19 mouse cellular contexts compared by ENCODE assay signal in genomic region chr6:122635315-122635714, GRCm38 (mm10). TPM values are rescaled to one million over a fixed set of nuclear protein-coding genes. Genes with fewer than 3 reads are reported as not detected.
DNase-seq lines count a peak whose midpoint lies in the region; ATAC-seq and TF ChIP-seq lines count a peak whose summit lies in the region.
"Had no signal": no experiment of that assay in that cellular context is flagged by ENCODE, and none has a peak within 500 bp of the region (broad histone marks: within the 10 kb centered on the region; RNA-seq: fewer than 3 reads in every experiment).

No protein-coding gene starts in this region.

- peak; percentile 93 for TF ChIP-seq EP300 in CH12.LX (IDR thresholded peaks at IDR 0.05; ENCODE audit: low read length)

- no peak for TF ChIP-seq POLR2A in CH12.LX (IDR thresholded peaks at IDR 0.05; ENCODE audit: low read depth, low read length)

- dilution Hi-C loops in CH12.LX (cut with MboI; ENCODE audit: extremely low pct_ligation_motif_present, extremely low pct_unique_long_range_greater_than_20kb, low sequenced_read_pairs), result no loop called here

- TF ChIP-seq CTCF in CH12.LX (conservative IDR thresholded peaks at IDR 0.05 in 1 of 2, IDR thresholded peaks at IDR 0.05 in 1 of 2; ENCODE audit: low read depth in 2 of 2, low read length in 2 of 2), result no peak
- no peak for TF ChIP-seq CTCF in intestine, postnatal 0 days (IDR thresholded peaks at IDR 0.05; ENCODE audit: low read depth)

- WGBS in intestine, postnatal 0 days, result 79% methylated on average over 7 of the region's 7 CpGs

- no peaks in the 10 kb centered on the region for H3K27me3 ChIP-seq in CH12.LX (replicated peaks)
- no peaks in the 10 kb centered on the region for H3K27me3 ChIP-seq in intestine, postnatal 0 days (replicated peaks; ENCODE audit: control insufficient read depth, insufficient read depth, low read length)
- H3K27me3 ChIP-seq: intestine, embryonic 15.5 days; midbrain, embryonic 15.5 days; neural tube, embryonic 15.5 days had no signal

- no peaks in the 10 kb centered on the region for H3K9me3 ChIP-seq in CH12.LX (replicated peaks; ENCODE audit: low read length)
- no peaks in the 10 kb centered on the region for H3K9me3 ChIP-seq in intestine, postnatal 0 days (ENCODE audit: control insufficient read depth)
- H3K9me3 ChIP-seq: G1E; intestine, embryonic 15.5 days; midbrain, embryonic 15.5 days; neural tube, embryonic 15.5 days had no signal

- H3K36me3 ChIP-seq in CH12.LX (replicated peaks in 1 of 2; ENCODE audit: control insufficient read depth in 1 of 2, insufficient read depth in 1 of 2, low read length in 1 of 2), result no peaks in the 10 kb centered on the region
- H3K36me3 ChIP-seq in intestine, postnatal 0 days (ENCODE audit: control insufficient read depth, insufficient read depth), result no peaks in the 10 kb centered on the region
- H3K36me3 ChIP-seq: G1E; intestine, embryonic 15.5 days; midbrain, embryonic 15.5 days; neural tube, embryonic 15.5 days had no signal

- H3K4me1 ChIP-seq in CH12.LX (ENCODE audit: control insufficient read depth in 1 of 2, insufficient read depth in 2 of 2), result peaks cover 4 to 37% of the 10 kb centered on the region in 2 experiments; a peak in 3 of 4 replicates
- no peaks in the 10 kb centered on the region for H3K4me1 ChIP-seq in intestine, postnatal 0 days (replicated peaks; ENCODE audit: control insufficient read depth, insufficient read depth, low read length)
- H3K4me1 ChIP-seq: intestine, embryonic 15.5 days; midbrain, embryonic 15.5 days; neural tube, embryonic 15.5 days had no signal

- H3K4me2 ChIP-seq in CH12.LX (ENCODE audit: insufficient read depth, low read depth, poor library complexity, severe bottlenecking), result peak overlapping the region; percentile 3; the same call in 1 of the 2 replicates
- H3K4me2 ChIP-seq in intestine, postnatal 0 days (replicated peaks; ENCODE audit: low read depth), result no peak overlapping the region
- H3K4me2 ChIP-seq: intestine, embryonic 15.5 days; lung, embryonic 14.5 days; midbrain, embryonic 15.5 days; neural tube, embryonic 15.5 days had no signal

- H3K9ac ChIP-seq in CH12.LX (ENCODE audit: insufficient read depth, low read depth), result no peak overlapping the region
- H3K9ac ChIP-seq in intestine, postnatal 0 days (ENCODE audit: low read depth, low read length), result no peak overlapping the region
- H3K9ac ChIP-seq: intestine, embryonic 15.5 days; lung, embryonic 14.5 days; midbrain, embryonic 15.5 days; neural tube, embryonic 15.5 days had no signal

- no peak overlapping the region for H3K4me3 ChIP-seq in CH12.LX (replicated peaks in 1 of 3; ENCODE audit: low read depth in 2 of 3, low read length in 2 of 3, poor library complexity in 1 of 3)
- no peak overlapping the region for H3K4me3 ChIP-seq in intestine, postnatal 0 days (ENCODE audit: low read depth, low read length)
- H3K4me3 ChIP-seq: intestine, embryonic 15.5 days; midbrain, embryonic 15.5 days; neural tube, embryonic 15.5 days had no signal

- peak; percentile 86 for ATAC-seq in common myeloid progenitor, adult 5-6 weeks (replicated peaks; ENCODE audit: low read depth, poor library complexity, severe bottlenecking)
- peak; percentile 95 for ATAC-seq in megakaryocyte, adult 5-6 weeks (ENCODE audit: poor library complexity, severe bottlenecking)
- ATAC-seq in intestine, postnatal 0 days, result no peak
- no peak for ATAC-seq in frontal cortex, adult (ENCODE audit: low TSS enrichment)
- ATAC-seq: intestine, embryonic 15.5 days; midbrain, embryonic 15.5 days had no signal

- H3K79me2 ChIP-seq in CH12.LX (replicated peaks; ENCODE audit: control insufficient read depth, extremely low read depth, insufficient read depth, poor library complexity, severe bottlenecking), result no peaks in the 10 kb centered on the region

- DNase-seq in kidney, adult 9 months, result peak; percentile 35
- DNase-seq in kidney, postnatal 4 days, result no peak
- peak; percentile 87 for DNase-seq in CH12.LX (ENCODE audit: extremely low read depth)
- DNase-seq in natural killer cell, adult 2 months (ENCODE audit: low spot score in 2 of 2), result no peak
- DNase-seq: cerebellum, adult 11-12 months; heart, postnatal 4 days; lung, embryonic 14.5 days had no signal

- in situ Hi-C loops in CH12.LX (cut with MboI; ENCODE audit: low pct_ligation_motif_present, low pct_unique_long_range_greater_than_20kb, low sequenced_read_pairs), result no loop called here

- 0 out of 2 replicates have a peak overlapping the region, but pooled peaks have one; percentile 11 for H3K27ac ChIP-seq in CH12.LX (ENCODE audit: insufficient read depth, low read depth)
- no peak overlapping the region for H3K27ac ChIP-seq in intestine, postnatal 0 days (ENCODE audit: low read depth, low read length)
- H3K27ac ChIP-seq: intestine, embryonic 15.5 days; midbrain, embryonic 15.5 days; neural tube, embryonic 15.5 days had no signal

- no peak for TF ChIP-seq RAD21 in CH12.LX (IDR thresholded peaks at IDR 0.05; ENCODE audit: low read depth, low read length)

TF ChIP-seq in CH12.LX, 34 proteins besides CTCF, POLR2A, EP300 and RAD21:
- peak; percentile 89 for TF ChIP-seq JUND (conservative IDR thresholded peaks at IDR 0.05; ENCODE audit: low read depth, low read length)
- peak; percentile 88 for TF ChIP-seq JUN (IDR thresholded peaks at IDR 0.05; ENCODE audit: insufficient read depth, low read depth, low read length)
- TF ChIP-seq TCF12 (IDR thresholded peaks at IDR 0.05; ENCODE audit: low read depth, low read length), result peak; percentile 74
- peak; percentile 44; the same call in 1 of the 2 replicates for TF ChIP-seq RCOR1 (conservative IDR thresholded peaks at IDR 0.05; ENCODE audit: low read depth, low read length)
- TF ChIP-seq NRF1 (IDR thresholded peaks at IDR 0.05; ENCODE audit: low read depth, low read length), result no peak
- TF ChIP-seq ZC3H11A (IDR thresholded peaks at IDR 0.05; ENCODE audit: low read depth, low read length), result no peak
- TF ChIP-seq USF1 (IDR thresholded peaks at IDR 0.05; ENCODE audit: low read depth, low read length), result peak; percentile 56
- TF ChIP-seq MEF2A (IDR thresholded peaks at IDR 0.05; ENCODE audit: borderline replicate concordance, low read depth, low read length), result peak; percentile 81
- peak; percentile 86 for TF ChIP-seq BHLHE40 (IDR thresholded peaks at IDR 0.05; ENCODE audit: low read depth, low read length)
- no peak for TF ChIP-seq MAZ (IDR thresholded peaks at IDR 0.05; ENCODE audit: low read depth, low read length)
- TF ChIP-seq MAFK (IDR thresholded peaks at IDR 0.05; ENCODE audit: insufficient replicate concordance, low read length), result peak; percentile 46; the same call in 1 of the 2 replicates
- TF ChIP-seq ETS1 (conservative IDR thresholded peaks at IDR 0.05; ENCODE audit: low read depth, low read length), result peak; percentile 79
- TF ChIP-seq MXI1 (IDR thresholded peaks at IDR 0.05; ENCODE audit: low read depth, low read length), result no peak
- no peak for TF ChIP-seq CHD1 (IDR thresholded peaks at IDR 0.05; ENCODE audit: low read depth, low read length)
- peak; percentile 27; the same call in 1 of the 2 replicates for TF ChIP-seq MYC (IDR thresholded peaks at IDR 0.05; ENCODE audit: low read depth, low read length)
- TF ChIP-seq IRF4 (IDR thresholded peaks at IDR 0.05; ENCODE audit: low read depth, low read length), result peak; percentile 98

RNA-seq across cellular contexts. Expression of gene Dppa3, which starts 9.1 kb away (rescaled TPM):
- total RNA-seq in CH12.LX (2012; rRNA removed) (not detected in 2 replicates), CH12.LX (2014; rRNA removed) (not detected in 2 replicates)
- polyA plus RNA-seq in CH12.LX (2012; ENCODE audit: insufficient read length, low read depth), result not detected in 2 replicates
- not detected in 2 replicates for total RNA-seq in common myeloid progenitor, adult 5-6 weeks (2017)
- not detected in 2 replicates for total RNA-seq in megakaryocyte, adult 5-6 weeks (2015)
- total RNA-seq in megakaryocyte, adult 5-6 weeks (2017), result not detected in 2 replicates
- not detected in 2 replicates for polyA plus RNA-seq in intestine, postnatal 0 days (2015; fragmentation: Nextera tagmentation; extraction: Ambion mirVana)
- total RNA-seq: G1E; heart, adult 18-20 months; heart, postnatal 4 days; layer of hippocampus, adult 8-10 months; left cerebral cortex, postnatal 36 days had no signal
- polyA plus RNA-seq: cortical plate, adult 2 months; G1E; intestine, embryonic 15.5 days; lung, embryonic 14.5 days; midbrain, embryonic 15.5 days; neural tube, embryonic 15.5 days had no signal

RNA-seq across cellular contexts. Expression of gene Gdf3, which starts 25.4 kb away (rescaled TPM):
- total RNA-seq in CH12.LX (2012; rRNA removed) (not detected in 2 replicates), CH12.LX (2014; rRNA removed) (not detected in 2 replicates)
- not detected in 2 replicates for polyA plus RNA-seq in CH12.LX (2012; ENCODE audit: insufficient read length, low read depth)
- 4.1 and 5.6 TPM in 2 replicates for total RNA-seq in common myeloid progenitor, adult 5-6 weeks (2017)
- 0.62 and 1.7 TPM in 2 replicates for total RNA-seq in megakaryocyte, adult 5-6 weeks (2015)
- 0.40 TPM in 1 of 2 replicates, not detected in the other for total RNA-seq in megakaryocyte, adult 5-6 weeks (2017)
- polyA plus RNA-seq in intestine, postnatal 0 days (2015; fragmentation: Nextera tagmentation; extraction: Ambion mirVana), result 0.07 and 0.09 TPM in 2 replicates
- total RNA-seq: heart, adult 18-20 months; heart, postnatal 4 days; layer of hippocampus, adult 8-10 months; left cerebral cortex, postnatal 36 days had no signal
- polyA plus RNA-seq: cortical plate, adult 2 months; lung, embryonic 14.5 days; midbrain, embryonic 15.5 days had no signal

RNA-seq across cellular contexts. Expression of gene Apobec1, which starts 33.1 kb away (rescaled TPM):
- 32.2 and 39.6 TPM in 2 replicates for total RNA-seq in CH12.LX (2012; rRNA removed)
- 42.6 and 46.2 TPM in 2 replicates for total RNA-seq in CH12.LX (2014; rRNA removed)
- 34.4 and 41.9 TPM in 2 replicates for polyA plus RNA-seq in CH12.LX (2012; ENCODE audit: insufficient read length, low read depth)
- total RNA-seq in common myeloid progenitor, adult 5-6 weeks (2017), result 13.3 and 14.2 TPM in 2 replicates
- total RNA-seq in megakaryocyte, adult 5-6 weeks (2015), result 112 and 151 TPM in 2 replicates
- total RNA-seq in megakaryocyte, adult 5-6 weeks (2017), result 78.0 and 87.4 TPM in 2 replicates
- polyA plus RNA-seq in intestine, postnatal 0 days (2015; fragmentation: Nextera tagmentation; extraction: Ambion mirVana), result 23.8 and 26.0 TPM in 2 replicates

Comparison
In these comparisons a context has a peak if more than half of its experiments do, and no peak if none do; other contexts are left out.
1. DNase-seq: peak in kidney, adult 9 months (single experiment) and CH12.LX (single experiment); none in kidney, postnatal 4 days (0 of 2) and natural killer cell, adult 2 months (0 of 2).
2. ATAC-seq: peak in common myeloid progenitor, adult 5-6 weeks (single experiment) and megakaryocyte, adult 5-6 weeks (single experiment); none in intestine, postnatal 0 days (single experiment) and frontal cortex, adult (single experiment).